In genomic region chr11:98050520-98050815, GRCm38 (mm10) we compare ENCODE assay signal across 1 mouse cellular context.
TF ChIP-seq lines count a peak whose summit lies in the region.

No protein-coding gene starts in this region.

TF ChIP-seq in C2C12, 6 proteins besides CTCF, POLR2A, EP300 and RAD21:
- no peak for TF ChIP-seq MYOG (IDR thresholded peaks at IDR 0.05; ENCODE audit: control insufficient read depth, extremely low read depth, insufficient read length)
